Mouse (Mus musculus): ENCODE measurements around the gene Tmem129. TPM values are rescaled to one million over a fixed set of nuclear protein-coding genes. Genes with fewer than 3 reads are reported as not detected.
A peak's percentile ranks its signal among the peaks of the same experiment; 100 is the strongest.

Tmem129 gene
- polyA plus RNA-seq, 1 experiment from 2014 or later: 35.4 TPM

DNA sequence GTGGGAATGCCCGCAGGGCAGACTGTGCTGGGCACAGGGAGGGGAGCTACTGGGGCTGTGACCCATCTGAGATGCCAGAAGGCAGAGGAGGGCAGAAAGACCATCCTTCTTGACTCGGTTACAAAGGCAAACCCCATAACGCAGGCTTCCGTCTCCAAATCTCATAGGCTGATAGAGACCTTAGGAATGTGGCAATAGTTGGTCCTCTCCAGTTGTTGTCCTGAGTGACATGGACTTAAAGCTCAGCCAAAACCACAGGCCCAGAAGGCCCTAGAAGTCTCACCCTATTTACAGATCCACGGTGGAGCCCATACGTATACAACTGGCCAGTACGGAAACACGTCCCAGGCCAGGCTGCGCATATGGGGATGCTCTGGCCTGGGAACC, 36.2 kb upstream of the Tmem129 start:
- H3K4me1 ChIP-seq (ENCODE audit: control insufficient read depth in 2 of 2, insufficient read depth in 2 of 2, low read length in 2 of 2): peaks cover 27 to 37% of the 10 kb centered on the region in 2 experiments
- no peak overlapping the region for H3K4me2 ChIP-seq (ENCODE audit: low read length)
- H3K36me3 ChIP-seq (ENCODE audit: control insufficient read depth, insufficient read depth, low read length): no peaks in the 10 kb centered on the region
- H3K27me3 ChIP-seq (ENCODE audit: control insufficient read depth, insufficient read depth, low read length): peaks cover 18% of the 10 kb centered on the region
- no peaks in the 10 kb centered on the region for H3K9me3 ChIP-seq (ENCODE audit: control insufficient read depth, low read length)
- WGBS: 77% methylated on average over 9 of the region's 9 CpGs
- peak overlapping the region in 1 of 2 experiments; percentile 55; a peak in 1 of 4 replicates for H3K4me3 ChIP-seq (ENCODE audit: control insufficient read depth in 1 of 2, insufficient read depth in 1 of 2, low read depth in 1 of 2, low read length in 2 of 2)
- H3K27ac ChIP-seq (replicated peaks in 1 of 2; ENCODE audit: control insufficient read depth in 1 of 2, insufficient read depth in 1 of 2, low read depth in 2 of 2, low read length in 2 of 2): no peak overlapping the region
- no peak for ATAC-seq (ENCODE audit: insufficient number of reproducible peaks, insufficient read depth, low FRiP score, low read depth)
- no peak overlapping the region for H3K9ac ChIP-seq (ENCODE audit: low read length)

- peak overlapping the region; percentile 44 for H3K9ac ChIP-seq (ENCODE audit: low read length)
- H3K27me3 ChIP-seq (ENCODE audit: control insufficient read depth, insufficient read depth, low read length): peaks cover 18% of the 10 kb centered on the region
- peak overlapping the region; percentile 47 for H3K4me2 ChIP-seq (ENCODE audit: low read length)
- no peak for ATAC-seq (ENCODE audit: insufficient number of reproducible peaks, insufficient read depth, low FRiP score, low read depth)
- peak overlapping the region in 1 of 2 experiments; percentile 22; a peak in 1 of 4 replicates for H3K27ac ChIP-seq (replicated peaks in 1 of 2; ENCODE audit: control insufficient read depth in 1 of 2, insufficient read depth in 1 of 2, low read depth in 2 of 2, low read length in 2 of 2)
- H3K9me3 ChIP-seq (ENCODE audit: control insufficient read depth, low read length): no peaks in the 10 kb centered on the region
- peaks cover 34 to 40% of the 10 kb centered on the region in 2 experiments for H3K4me1 ChIP-seq (ENCODE audit: control insufficient read depth in 2 of 2, insufficient read depth in 2 of 2, low read length in 2 of 2)
- no peak overlapping the region for H3K4me3 ChIP-seq (ENCODE audit: control insufficient read depth in 1 of 2, insufficient read depth in 1 of 2, low read depth in 1 of 2, low read length in 2 of 2)
- H3K36me3 ChIP-seq (ENCODE audit: control insufficient read depth, insufficient read depth, low read length): no peaks in the 10 kb centered on the region
- WGBS: 10% methylated on average over 24 of the region's 24 CpGs
These were observed 34.2 kb upstream of the Tmem129 start for GRCm38 (mm10) chr5:33692393-33692792.

DNA sequence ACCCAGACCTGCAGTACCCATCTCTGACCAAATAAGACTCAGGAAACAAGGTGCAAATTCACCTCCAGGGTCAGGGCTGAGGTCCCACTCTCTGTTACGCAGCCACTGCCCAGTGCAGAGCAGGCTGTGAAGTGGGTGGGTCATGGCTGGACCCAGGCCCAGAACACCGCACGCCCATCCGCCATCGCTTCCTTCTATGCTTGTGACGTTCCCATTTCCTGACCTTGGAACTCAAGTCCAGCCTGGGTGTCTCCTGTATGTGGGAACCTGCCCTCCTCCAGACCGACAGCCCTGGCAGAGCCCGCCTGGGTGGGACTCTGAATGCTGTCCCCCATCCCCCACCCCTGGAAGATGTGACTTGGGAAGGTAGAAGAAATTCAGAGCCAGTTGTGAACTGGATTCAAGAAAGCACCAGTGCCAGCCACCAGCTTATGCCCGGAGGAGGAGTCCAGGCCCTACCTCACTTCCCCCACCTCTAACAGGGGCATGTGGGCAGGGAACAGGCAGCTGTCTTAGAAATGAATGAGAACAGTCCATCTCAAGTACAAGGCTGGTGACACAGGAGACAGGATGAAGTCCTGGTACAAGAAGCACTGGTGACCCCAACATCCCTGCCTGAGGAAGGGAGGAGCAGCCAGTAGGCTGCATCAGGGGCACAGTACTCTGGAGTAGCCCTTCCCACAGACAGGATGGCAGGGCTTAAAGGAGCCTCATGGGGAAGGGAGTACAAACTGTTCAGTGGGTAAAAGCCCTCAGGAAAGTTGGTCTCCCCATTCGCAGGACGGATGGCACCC, 31.8 kb upstream of the Tmem129 start:
- H3K9ac ChIP-seq (ENCODE audit: low read length): no peak overlapping the region
- no peak overlapping the region for H3K4me2 ChIP-seq (ENCODE audit: low read length)
- no peaks in the 10 kb centered on the region for H3K36me3 ChIP-seq (ENCODE audit: control insufficient read depth, insufficient read depth, low read length)
- 73% methylated on average over 11 of the region's 11 CpGs for WGBS
- H3K27ac ChIP-seq (replicated peaks in 1 of 2; ENCODE audit: control insufficient read depth in 1 of 2, insufficient read depth in 1 of 2, low read depth in 2 of 2, low read length in 2 of 2): no peak overlapping the region
- no peak overlapping the region for H3K4me3 ChIP-seq (ENCODE audit: control insufficient read depth in 1 of 2, insufficient read depth in 1 of 2, low read depth in 1 of 2, low read length in 2 of 2)
- no peaks in the 10 kb centered on the region for H3K9me3 ChIP-seq (ENCODE audit: control insufficient read depth, low read length)
- H3K4me1 ChIP-seq (ENCODE audit: control insufficient read depth in 2 of 2, insufficient read depth in 2 of 2, low read length in 2 of 2): peaks cover 30 to 33% of the 10 kb centered on the region in 2 experiments
- H3K27me3 ChIP-seq (ENCODE audit: control insufficient read depth, insufficient read depth, low read length): peaks cover 4% of the 10 kb centered on the region; the same call in 1 of the 2 replicates
- peak; percentile 19; the same call in 1 of the 2 replicates for ATAC-seq (ENCODE audit: insufficient number of reproducible peaks, insufficient read depth, low FRiP score, low read depth)

GRCm38 (mm10) chr5:33689221-33689844, 31.1 kb upstream of the Tmem129 start:
- Histone ChIP-seq H3K4me2 (ENCODE audit: low read length) (no peak overlapping the region), H3K27me3 (ENCODE audit: control insufficient read depth, insufficient read depth, low read length) (no peaks in the 10 kb centered on the region; the same call in 1 of the 2 replicates), H3K4me3 (ENCODE audit: control insufficient read depth in 1 of 2, insufficient read depth in 1 of 2, low read depth in 1 of 2, low read length in 2 of 2) (no peak overlapping the region), H3K36me3 (ENCODE audit: control insufficient read depth, insufficient read depth, low read length) (no peaks in the 10 kb centered on the region), H3K9ac (ENCODE audit: low read length) (no peak overlapping the region), H3K4me1 (ENCODE audit: control insufficient read depth in 2 of 2, insufficient read depth in 2 of 2, low read length in 2 of 2) (peaks cover 27 to 33% of the 10 kb centered on the region in 2 experiments), H3K27ac (replicated peaks in 1 of 2; ENCODE audit: control insufficient read depth in 1 of 2, insufficient read depth in 1 of 2, low read depth in 2 of 2, low read length in 2 of 2) (peak overlapping the region in 1 of 2 experiments; percentile 24; a peak in 1 of 4 replicates), H3K9me3 (ENCODE audit: control insufficient read depth, low read length) (no peaks in the 10 kb centered on the region)
- ATAC-seq (ENCODE audit: insufficient number of reproducible peaks, insufficient read depth, low FRiP score, low read depth): peak; percentile 31; the same call in 1 of the 2 replicates
- 64% methylated on average over 19 of the region's 20 CpGs for WGBS

GRCm38 (mm10) chr5:33688278-33689220, 30.3 kb upstream of the Tmem129 start:
- H3K27me3 ChIP-seq (ENCODE audit: control insufficient read depth, insufficient read depth, low read length): no peaks in the 10 kb centered on the region
- H3K36me3 ChIP-seq (ENCODE audit: control insufficient read depth, insufficient read depth, low read length): no peaks in the 10 kb centered on the region
- no peak overlapping the region for H3K4me2 ChIP-seq (ENCODE audit: low read length)
- H3K9ac ChIP-seq (ENCODE audit: low read length): no peak overlapping the region
- peak overlapping the region; percentile 24; a peak in 3 of 4 replicates for H3K27ac ChIP-seq (replicated peaks in 1 of 2; ENCODE audit: control insufficient read depth in 1 of 2, insufficient read depth in 1 of 2, low read depth in 2 of 2, low read length in 2 of 2)
- no peak for ATAC-seq (ENCODE audit: insufficient number of reproducible peaks, insufficient read depth, low FRiP score, low read depth)
- peaks cover 27 to 33% of the 10 kb centered on the region in 2 experiments for H3K4me1 ChIP-seq (ENCODE audit: control insufficient read depth in 2 of 2, insufficient read depth in 2 of 2, low read length in 2 of 2)
- H3K9me3 ChIP-seq (ENCODE audit: control insufficient read depth, low read length): no peaks in the 10 kb centered on the region
- H3K4me3 ChIP-seq (ENCODE audit: control insufficient read depth in 1 of 2, insufficient read depth in 1 of 2, low read depth in 1 of 2, low read length in 2 of 2): no peak overlapping the region
- WGBS: 61% methylated on average over 14 of the region's 14 CpGs

DNA sequence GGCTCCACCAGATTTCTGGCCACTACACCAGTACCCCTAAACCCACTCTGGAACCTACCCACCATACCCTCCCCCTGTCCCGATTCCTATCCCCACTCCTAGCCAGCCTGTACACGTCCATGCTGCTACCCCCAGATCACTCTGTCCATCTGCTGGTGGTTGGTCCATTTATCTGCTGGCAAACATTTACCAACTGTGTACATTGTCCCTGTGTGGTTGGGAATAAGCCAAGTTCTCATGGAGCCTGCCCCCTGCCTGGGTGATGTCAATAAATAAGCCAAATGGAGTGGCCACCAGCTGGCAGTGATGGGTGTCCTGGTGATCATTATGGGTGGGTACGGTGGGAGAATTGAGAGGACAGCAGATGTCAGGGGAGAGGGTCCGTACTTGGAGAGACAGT, 28.9 kb upstream of the Tmem129 start:
- Histone ChIP-seq H3K4me2 (ENCODE audit: low read length) (no peak overlapping the region), H3K4me3 (ENCODE audit: control insufficient read depth in 1 of 2, insufficient read depth in 1 of 2, low read depth in 1 of 2, low read length in 2 of 2) (no peak overlapping the region), H3K4me1 (ENCODE audit: control insufficient read depth in 2 of 2, insufficient read depth in 2 of 2, low read length in 2 of 2) (peaks cover 20 to 23% of the 10 kb centered on the region in 2 experiments), H3K27ac (replicated peaks in 1 of 2; ENCODE audit: control insufficient read depth in 1 of 2, insufficient read depth in 1 of 2, low read depth in 2 of 2, low read length in 2 of 2) (no peak overlapping the region), H3K36me3 (ENCODE audit: control insufficient read depth, insufficient read depth, low read length) (no peaks in the 10 kb centered on the region), H3K9ac (ENCODE audit: low read length) (no peak overlapping the region), H3K9me3 (ENCODE audit: control insufficient read depth, low read length) (no peaks in the 10 kb centered on the region), H3K27me3 (ENCODE audit: control insufficient read depth, insufficient read depth, low read length) (no peaks in the 10 kb centered on the region)
- 93% methylated on average over 4 of the region's 4 CpGs for WGBS
- ATAC-seq (ENCODE audit: insufficient number of reproducible peaks, insufficient read depth, low FRiP score, low read depth): no peak

- Histone ChIP-seq H3K27me3 (ENCODE audit: control insufficient read depth, insufficient read depth, low read length) (no peaks in the 10 kb centered on the region), H3K4me1 (ENCODE audit: control insufficient read depth in 2 of 2, insufficient read depth in 2 of 2, low read length in 2 of 2) (peaks cover 15 to 21% of the 10 kb centered on the region in 2 experiments), H3K36me3 (ENCODE audit: control insufficient read depth, insufficient read depth, low read length) (no peaks in the 10 kb centered on the region), H3K4me3 (ENCODE audit: control insufficient read depth in 1 of 2, insufficient read depth in 1 of 2, low read depth in 1 of 2, low read length in 2 of 2) (no peak overlapping the region), H3K9ac (ENCODE audit: low read length) (no peak overlapping the region), H3K9me3 (ENCODE audit: control insufficient read depth, low read length) (no peaks in the 10 kb centered on the region), H3K27ac (replicated peaks in 1 of 2; ENCODE audit: control insufficient read depth in 1 of 2, insufficient read depth in 1 of 2, low read depth in 2 of 2, low read length in 2 of 2) (no peak overlapping the region), H3K4me2 (ENCODE audit: low read length) (no peak overlapping the region)
- no peak for ATAC-seq (ENCODE audit: insufficient number of reproducible peaks, insufficient read depth, low FRiP score, low read depth)
- WGBS: 95% methylated on average over 4 of the region's 4 CpGs
These were observed 26.7 kb upstream of the Tmem129 start for GRCm38 (mm10) chr5:33684932-33685331.

Data from heart, embryonic 14.5 days (tissue).